Mouse (Mus musculus) MEL (cell line): ENCODE results near the gene Cdh13.

ENCODE experiments used
- CTCF ChIP-seq, 3 experiments: IDR thresholded peaks in 2 of 3; conservative IDR thresholded peaks in 1 of 3; 2 replicates each; pipeline ENCODE4 v1.5.1; 2011 to 2012; ENCODE audit warnings: low read length in 3 of 3, low read depth in 2 of 3, mild to moderate bottlenecking in 2 of 3, improper control_type of control experiment in 1 of 3, inconsistent platforms in 1 of 3, mixed read lengths in 1 of 3, moderate library complexity in 1 of 3; ENCODE audit not compliant: control insufficient read depth in 1 of 3, insufficient read depth in 1 of 3, poor library complexity in 1 of 3, severe bottlenecking in 1 of 3
- ELF1 ChIP-seq: IDR thresholded peaks from 2 replicates; pipeline ENCODE4 v1.6.1; 2014; ENCODE audit warnings: low read depth, mild to moderate bottlenecking, inconsistent platforms, low read length, improper control_type of control experiment, moderate library complexity
- EP300 ChIP-seq, 2 experiments: IDR thresholded peaks; 2 replicates each; pipeline ENCODE4 v1.6.1; 2011; ENCODE audit warnings: improper control_type of control experiment in 2 of 2, low read length in 2 of 2, low read depth in 1 of 2, mild to moderate bottlenecking in 1 of 2
- ETS1 ChIP-seq: IDR thresholded peaks from 2 replicates; pipeline ENCODE4 v1.6.1; 2012; ENCODE audit warnings: low read depth, mild to moderate bottlenecking, inconsistent platforms, low read length, improper control_type of control experiment, moderate library complexity
- SMC3 ChIP-seq: IDR thresholded peaks from 2 replicates; pipeline ENCODE4 v1.6.1; 2011; ENCODE audit warnings: low read depth, low read length, improper control_type of control experiment
- USF1 ChIP-seq: IDR thresholded peaks from 2 replicates; pipeline ENCODE4 v1.6.1; 2014; ENCODE audit warnings: low read depth, mild to moderate bottlenecking, inconsistent platforms, low read length, improper control_type of control experiment, moderate library complexity

DNA sequence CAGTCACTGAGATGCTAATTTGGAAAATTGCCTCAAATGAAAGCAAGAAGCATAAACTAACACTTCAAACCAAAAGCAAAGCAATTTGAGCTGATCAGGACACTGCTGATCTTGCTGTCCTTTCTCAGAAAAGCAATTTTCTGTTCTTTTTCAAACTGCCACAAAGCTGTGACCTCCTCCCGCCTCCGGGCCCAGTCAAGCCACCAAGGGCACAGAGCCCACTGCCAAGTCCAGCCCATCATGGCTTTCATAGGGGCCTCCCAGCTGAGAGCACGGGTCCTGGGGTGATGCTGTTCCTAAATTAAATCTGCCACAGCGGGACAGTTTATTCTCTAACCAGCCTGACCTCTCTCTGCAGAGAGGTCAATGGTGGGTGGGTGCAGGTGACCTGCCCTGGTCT lies 1056.0 kb downstream of the Cdh13 start:
- no peak for TF ChIP-seq ETS1
- no peak for TF ChIP-seq CTCF (IDR thresholded peaks at IDR 0.05 in 2 of 3, conservative IDR thresholded peaks at IDR 0.05 in 1 of 3; ENCODE audit: control insufficient read depth in 1 of 3, insufficient read depth in 1 of 3, low read depth in 2 of 3, low read length in 3 of 3, poor library complexity in 1 of 3, severe bottlenecking in 1 of 3)
- no peak for TF ChIP-seq ELF1
- no peak for TF ChIP-seq EP300 (IDR thresholded peaks at IDR 0.05; ENCODE audit: low read depth in 1 of 2, low read length in 2 of 2)
- TF ChIP-seq SMC3 = no peak
- no peak for TF ChIP-seq USF1
